In genomic region chr9:95188362-95189217, GRCm38 (mm10) we compare ENCODE assay signal across 7 mouse cellular contexts.
DNase-seq lines count a peak whose midpoint lies in the region; ATAC-seq and TF ChIP-seq lines count a peak whose summit lies in the region.

No protein-coding gene starts in this region.

- H3K4me1 ChIP-seq in heart, embryonic 13.5 days = peaks cover 62% of the 10 kb centered on the region
- peaks cover 3% of the 10 kb centered on the region; the same call in 1 of the 2 replicates for H3K4me1 ChIP-seq in liver, embryonic 15.5 days (replicated peaks)

- no peak for DNase-seq in layer of hippocampus, postnatal 25 days (ENCODE audit: extremely low spot score in 1 of 2, low spot score in 1 of 2)

- H3K27me3 ChIP-seq in C2C12 (ENCODE audit: control insufficient read depth, insufficient read depth, insufficient read length) = no peaks in the 10 kb centered on the region
- peaks cover 4% of the 10 kb centered on the region for H3K27me3 ChIP-seq in heart, embryonic 13.5 days (replicated peaks)
- H3K27me3 ChIP-seq in liver, embryonic 15.5 days = no peaks in the 10 kb centered on the region

- ATAC-seq in common myeloid progenitor, adult 5-6 weeks (replicated peaks; ENCODE audit: low read depth, poor library complexity, severe bottlenecking) = 0 out of 2 replicates have a peak, but pooled peaks have one; percentile 11
- no peak; the same call in 1 of the 2 replicates for ATAC-seq in heart, embryonic 13.5 days (ENCODE audit: extremely low read depth, insufficient number of reproducible peaks, low FRiP score, low TSS enrichment)
- ATAC-seq in liver, embryonic 15.5 days (ENCODE audit: insufficient read depth) = peak; percentile 81
- no peak for ATAC-seq in erythroid progenitor cell, adult 5-6 weeks (replicated peaks; ENCODE audit: low FRiP score, poor library complexity, severe bottlenecking)
- ATAC-seq in megakaryocyte-erythroid progenitor cell, adult 5-6 weeks (replicated peaks; ENCODE audit: low FRiP score, low TSS enrichment, poor library complexity, severe bottlenecking) = no peak

- no peak overlapping the region for H3K4me3 ChIP-seq in C2C12 (ENCODE audit: insufficient read depth, poor library complexity, severe bottlenecking)
- no peak overlapping the region for H3K4me3 ChIP-seq in heart, embryonic 13.5 days
- no peak overlapping the region for H3K4me3 ChIP-seq in liver, embryonic 15.5 days (replicated peaks)

- no peak for TF ChIP-seq CTCF in C2C12 (IDR thresholded peaks at IDR 0.05; ENCODE audit: control insufficient read depth, insufficient read depth, insufficient read length)

- no peak overlapping the region for H3ac ChIP-seq in C2C12 (ENCODE audit: control insufficient read depth, insufficient read length, low read depth)

- H3K9ac ChIP-seq in heart, embryonic 13.5 days = no peak overlapping the region
- no peak overlapping the region for H3K9ac ChIP-seq in liver, embryonic 15.5 days

- H3K9me3 ChIP-seq in heart, embryonic 13.5 days = no peaks in the 10 kb centered on the region
- H3K9me3 ChIP-seq in liver, embryonic 15.5 days (replicated peaks) = no peaks in the 10 kb centered on the region

- no peak overlapping the region for H3K4me2 ChIP-seq in heart, embryonic 13.5 days
- H3K4me2 ChIP-seq in liver, embryonic 15.5 days = no peak overlapping the region

- peak overlapping the region; percentile 46 for H3K27ac ChIP-seq in heart, embryonic 13.5 days (replicated peaks)
- H3K27ac ChIP-seq in liver, embryonic 15.5 days (replicated peaks) = peak overlapping the region; percentile 55

- no peaks in the 10 kb centered on the region for H3K79me3 ChIP-seq in C2C12 (ENCODE audit: low read depth)

- WGBS in heart, embryonic 13.5 days = 50% methylated on average over 8 of the region's 8 CpGs
- WGBS in liver, embryonic 15.5 days (ENCODE audit: insufficient replicate concordance) = 46% methylated on average over 8 of the region's 8 CpGs

- H3K36me3 ChIP-seq in C2C12 (ENCODE audit: control insufficient read depth, insufficient read depth) = no peaks in the 10 kb centered on the region
- no peaks in the 10 kb centered on the region for H3K36me3 ChIP-seq in heart, embryonic 13.5 days
- H3K36me3 ChIP-seq in liver, embryonic 15.5 days (replicated peaks) = no peaks in the 10 kb centered on the region

- no peaks in the 10 kb centered on the region for H3K79me2 ChIP-seq in C2C12 (ENCODE audit: control insufficient read depth, insufficient read depth)

TF ChIP-seq in C2C12, 6 proteins besides CTCF, POLR2A, EP300 and RAD21:
- TF ChIP-seq FOSL1 (IDR thresholded peaks at IDR 0.05; ENCODE audit: insufficient read depth, low read length, poor library complexity, severe bottlenecking) (peak; percentile 31), USF1 (IDR thresholded peaks at IDR 0.05; ENCODE audit: low read depth) (peak; percentile 77), MYOG (IDR thresholded peaks at IDR 0.05; ENCODE audit: control insufficient read depth, extremely low read depth, insufficient read length) (no peak), CEBPB (IDR thresholded peaks at IDR 0.05; ENCODE audit: low read depth) (no peak), MYOD1 (IDR thresholded peaks at IDR 0.05; ENCODE audit: control insufficient read depth, insufficient read length, low read depth) (peak; percentile 29), MAX (IDR thresholded peaks at IDR 0.05) (no peak)

Comparison
In these comparisons a context has a peak if more than half of its experiments do, and no peak if none do; other contexts are left out.
1. ATAC-seq: peak in common myeloid progenitor, adult 5-6 weeks (single experiment) and liver, embryonic 15.5 days (single experiment); none in heart, embryonic 13.5 days (single experiment), erythroid progenitor cell, adult 5-6 weeks (single experiment) and megakaryocyte-erythroid progenitor cell, adult 5-6 weeks (single experiment).